Mouse (Mus musculus): ENCODE data around the gene H2-Ab1. TPM values are rescaled to one million over a fixed set of nuclear protein-coding genes. Genes with fewer than 3 reads are reported as not detected.

H2-Ab1 gene
- polyA plus RNA-seq, 1 experiment: 0.14 TPM

DNA sequence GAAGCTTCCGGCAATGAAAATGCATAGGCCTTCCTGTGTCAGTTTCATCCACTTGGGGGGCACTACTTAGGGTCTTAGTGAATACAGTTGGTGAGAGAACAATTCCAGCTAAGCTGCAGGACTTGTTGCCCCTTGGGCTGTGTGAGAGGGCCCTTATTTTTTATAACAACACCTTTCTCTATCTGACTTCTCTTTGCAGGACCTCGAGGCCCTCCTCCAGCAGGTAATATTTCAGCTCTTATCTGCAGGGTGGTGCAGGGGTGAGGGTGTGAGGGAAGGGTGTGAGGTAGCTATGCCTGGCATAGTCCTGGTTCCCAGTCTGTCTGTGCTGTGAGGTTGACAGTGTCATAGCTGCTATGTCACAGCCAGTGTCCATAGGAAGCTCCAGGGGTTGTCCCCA, 10.8 kb downstream of the H2-Ab1 start:
- no peaks in the 10 kb centered on the region for H3K9me3 ChIP-seq (ENCODE audit: control insufficient read depth, low read length)
- H3K4me1 ChIP-seq (ENCODE audit: control insufficient read depth): no peaks in the 10 kb centered on the region
- no peaks in the 10 kb centered on the region for H3K36me3 ChIP-seq (ENCODE audit: control insufficient read depth)
- H3K27me3 ChIP-seq (ENCODE audit: control insufficient read depth): peaks cover 32% of the 10 kb centered on the region
- TF ChIP-seq GATA1 (IDR thresholded peaks at IDR 0.05; ENCODE audit: low read length): no peak
- TF ChIP-seq TAL1 (IDR thresholded peaks at IDR 0.05; ENCODE audit: low read length): no peak
- no peak overlapping the region for H3K4me3 ChIP-seq (replicated peaks)

GRCm38 (mm10) chr17:34268748-34269147, 11.3 kb downstream of the H2-Ab1 start:
- Histone ChIP-seq H3K27me3 (ENCODE audit: control insufficient read depth) (peaks cover 27% of the 10 kb centered on the region), H3K4me3 (replicated peaks) (no peak overlapping the region), H3K4me1 (ENCODE audit: control insufficient read depth) (no peaks in the 10 kb centered on the region), H3K36me3 (ENCODE audit: control insufficient read depth) (no peaks in the 10 kb centered on the region), H3K9me3 (ENCODE audit: control insufficient read depth, low read length) (no peaks in the 10 kb centered on the region)
- no peak for TF ChIP-seq GATA1 (IDR thresholded peaks at IDR 0.05; ENCODE audit: low read length)
- no peak for TF ChIP-seq TAL1 (IDR thresholded peaks at IDR 0.05; ENCODE audit: low read length)

DNA sequence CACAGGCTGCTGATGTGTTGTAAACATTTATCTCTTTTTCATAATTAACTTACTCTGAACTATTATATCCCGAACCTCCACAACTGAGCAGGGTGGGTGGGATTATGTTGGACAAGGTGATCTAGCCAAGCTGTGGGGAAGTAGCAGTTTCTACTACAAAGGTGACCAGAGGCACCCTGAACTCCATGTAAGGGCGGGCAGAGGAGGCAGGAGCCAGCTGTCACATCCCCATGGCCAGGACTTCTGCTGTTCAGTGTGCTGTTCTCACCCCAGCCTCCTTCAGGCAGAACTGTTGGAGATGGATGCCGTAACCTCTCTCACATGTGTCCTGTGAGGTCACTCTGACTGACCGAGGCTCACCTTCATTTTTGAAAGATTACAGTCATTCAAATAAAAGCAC, 12.3 kb downstream of the H2-Ab1 start:
- Histone ChIP-seq H3K27me3 (ENCODE audit: control insufficient read depth) (peaks cover 16% of the 10 kb centered on the region), H3K36me3 (ENCODE audit: control insufficient read depth) (no peaks in the 10 kb centered on the region), H3K4me1 (ENCODE audit: control insufficient read depth) (no peaks in the 10 kb centered on the region), H3K4me3 (replicated peaks) (no peak overlapping the region), H3K9me3 (ENCODE audit: control insufficient read depth, low read length) (no peaks in the 10 kb centered on the region)
- no peak for TF ChIP-seq GATA1 (IDR thresholded peaks at IDR 0.05; ENCODE audit: low read length)
- no peak for TF ChIP-seq TAL1 (IDR thresholded peaks at IDR 0.05; ENCODE audit: low read length)

GRCm38 (mm10) chr17:34270230-34270629, 12.7 kb downstream of the H2-Ab1 start:
- H3K4me3 ChIP-seq (replicated peaks): no peak overlapping the region
- peaks cover 12% of the 10 kb centered on the region for H3K27me3 ChIP-seq (ENCODE audit: control insufficient read depth)
- H3K9me3 ChIP-seq (ENCODE audit: control insufficient read depth, low read length): no peaks in the 10 kb centered on the region
- no peaks in the 10 kb centered on the region for H3K4me1 ChIP-seq (ENCODE audit: control insufficient read depth)
- no peak for TF ChIP-seq TAL1 (IDR thresholded peaks at IDR 0.05; ENCODE audit: low read length)
- no peak for TF ChIP-seq GATA1 (IDR thresholded peaks at IDR 0.05; ENCODE audit: low read length)
- H3K36me3 ChIP-seq (ENCODE audit: control insufficient read depth): no peaks in the 10 kb centered on the region

DNA sequence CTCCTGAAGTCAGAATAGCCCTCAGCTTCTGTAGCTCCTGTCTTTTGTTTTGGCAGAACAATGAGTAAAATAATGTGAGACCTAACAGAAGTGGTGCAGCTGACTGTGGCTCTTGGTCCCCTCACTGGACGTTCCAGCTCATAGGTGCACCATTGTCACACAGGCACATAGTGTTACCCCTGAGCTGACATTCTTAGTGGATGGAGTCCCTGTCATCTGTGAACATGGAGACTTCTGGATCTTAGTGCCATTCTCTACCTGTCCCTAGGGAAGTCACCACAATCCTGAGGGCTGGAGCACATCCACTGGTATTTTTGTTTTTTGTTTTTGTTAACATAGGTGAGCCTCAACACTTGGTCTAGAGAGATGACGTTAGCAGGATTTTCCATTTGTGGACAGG, 13.5 kb downstream of the H2-Ab1 start:
- TF ChIP-seq GATA1 (IDR thresholded peaks at IDR 0.05; ENCODE audit: low read length): no peak
- no peak for TF ChIP-seq TAL1 (IDR thresholded peaks at IDR 0.05; ENCODE audit: low read length)
- Histone ChIP-seq H3K4me1 (ENCODE audit: control insufficient read depth) (no peaks in the 10 kb centered on the region), H3K36me3 (ENCODE audit: control insufficient read depth) (no peaks in the 10 kb centered on the region), H3K9me3 (ENCODE audit: control insufficient read depth, low read length) (no peaks in the 10 kb centered on the region), H3K4me3 (replicated peaks) (no peak overlapping the region), H3K27me3 (ENCODE audit: control insufficient read depth) (peaks cover 10% of the 10 kb centered on the region)

GRCm38 (mm10) chr17:34272102-34272501, 14.6 kb downstream of the H2-Ab1 start:
- no peaks in the 10 kb centered on the region for H3K9me3 ChIP-seq (ENCODE audit: control insufficient read depth, low read length)
- no peaks in the 10 kb centered on the region for H3K4me1 ChIP-seq (ENCODE audit: control insufficient read depth)
- H3K36me3 ChIP-seq (ENCODE audit: control insufficient read depth): no peaks in the 10 kb centered on the region
- no peak overlapping the region for H3K4me3 ChIP-seq (replicated peaks)
- no peak for TF ChIP-seq TAL1 (IDR thresholded peaks at IDR 0.05; ENCODE audit: low read length)
- no peak for TF ChIP-seq GATA1 (IDR thresholded peaks at IDR 0.05; ENCODE audit: low read length)
- peaks cover 9% of the 10 kb centered on the region for H3K27me3 ChIP-seq (ENCODE audit: control insufficient read depth)

DNA sequence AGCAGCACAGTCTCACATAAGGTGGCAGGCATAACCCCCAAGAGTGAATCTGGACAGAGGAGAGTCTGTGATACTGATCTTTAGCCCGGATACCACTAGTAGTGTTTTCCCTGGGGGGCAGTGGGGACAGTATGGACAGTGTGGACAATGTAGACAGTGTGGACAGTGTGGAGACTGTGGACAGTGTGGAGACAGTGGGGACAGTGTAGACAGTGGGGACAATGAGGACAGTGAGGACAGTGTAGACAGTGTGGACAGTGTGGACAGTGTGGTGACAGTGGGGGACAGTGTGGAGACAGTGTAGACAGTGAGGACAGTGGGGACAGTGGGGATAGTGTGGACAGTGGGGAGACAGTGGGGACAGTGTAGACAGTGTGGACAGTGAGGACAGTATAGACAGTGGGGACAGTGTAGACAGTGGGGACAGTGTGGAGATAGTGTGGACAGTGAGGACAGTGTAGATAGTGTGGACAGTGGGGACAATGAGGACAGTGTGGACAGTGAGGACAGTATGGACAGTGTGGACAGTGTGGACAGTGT, 23.1 kb downstream of the H2-Ab1 start:
- TF ChIP-seq GATA1 (IDR thresholded peaks at IDR 0.05; ENCODE audit: low read length) (no peak), TAL1 (IDR thresholded peaks at IDR 0.05; ENCODE audit: low read length) (no peak)
- H3K36me3 ChIP-seq (ENCODE audit: control insufficient read depth): no peaks in the 10 kb centered on the region
- H3K27me3 ChIP-seq (ENCODE audit: control insufficient read depth): no peaks in the 10 kb centered on the region
- H3K4me3 ChIP-seq (replicated peaks): no peak overlapping the region
- H3K4me1 ChIP-seq (ENCODE audit: control insufficient read depth): no peaks in the 10 kb centered on the region
- no peaks in the 10 kb centered on the region for H3K9me3 ChIP-seq (ENCODE audit: control insufficient read depth, low read length)

GRCm38 (mm10) chr17:34281836-34282235, 24.3 kb downstream of the H2-Ab1 start:
- no peaks in the 10 kb centered on the region for H3K27me3 ChIP-seq (ENCODE audit: control insufficient read depth)
- H3K4me1 ChIP-seq (ENCODE audit: control insufficient read depth): no peaks in the 10 kb centered on the region
- H3K9me3 ChIP-seq (ENCODE audit: control insufficient read depth, low read length): no peaks in the 10 kb centered on the region
- TF ChIP-seq TAL1 (IDR thresholded peaks at IDR 0.05; ENCODE audit: low read length): no peak
- TF ChIP-seq GATA1 (IDR thresholded peaks at IDR 0.05; ENCODE audit: low read length): no peak
- no peak overlapping the region for H3K4me3 ChIP-seq (replicated peaks)
- H3K36me3 ChIP-seq (ENCODE audit: control insufficient read depth): no peaks in the 10 kb centered on the region

- Histone ChIP-seq H3K27me3 (ENCODE audit: control insufficient read depth) (no peaks in the 10 kb centered on the region), H3K4me3 (replicated peaks) (no peak overlapping the region), H3K36me3 (ENCODE audit: control insufficient read depth) (no peaks in the 10 kb centered on the region), H3K4me1 (ENCODE audit: control insufficient read depth) (no peaks in the 10 kb centered on the region), H3K9me3 (ENCODE audit: control insufficient read depth, low read length) (no peaks in the 10 kb centered on the region)
- no peak for TF ChIP-seq GATA1 (IDR thresholded peaks at IDR 0.05; ENCODE audit: low read length)
Measured at GRCm38 (mm10) chr17:34285371-34285770, 27.9 kb downstream of the H2-Ab1 start.

- Histone ChIP-seq H3K4me3 (replicated peaks) (no peak overlapping the region), H3K4me1 (ENCODE audit: control insufficient read depth) (no peaks in the 10 kb centered on the region), H3K36me3 (ENCODE audit: control insufficient read depth) (no peaks in the 10 kb centered on the region), H3K9me3 (ENCODE audit: control insufficient read depth, low read length) (no peaks in the 10 kb centered on the region), H3K27me3 (ENCODE audit: control insufficient read depth) (no peaks in the 10 kb centered on the region)
- TF ChIP-seq TAL1 (IDR thresholded peaks at IDR 0.05; ENCODE audit: low read length) (no peak), GATA1 (IDR thresholded peaks at IDR 0.05; ENCODE audit: low read length) (no peak)
Measured at GRCm38 (mm10) chr17:34285848-34286247, 28.4 kb downstream of the H2-Ab1 start.

Data from erythroblast, embryonic 14.5 days (primary cell).